Mouse (Mus musculus): ENCODE data around the gene Fsd2.

DNA sequence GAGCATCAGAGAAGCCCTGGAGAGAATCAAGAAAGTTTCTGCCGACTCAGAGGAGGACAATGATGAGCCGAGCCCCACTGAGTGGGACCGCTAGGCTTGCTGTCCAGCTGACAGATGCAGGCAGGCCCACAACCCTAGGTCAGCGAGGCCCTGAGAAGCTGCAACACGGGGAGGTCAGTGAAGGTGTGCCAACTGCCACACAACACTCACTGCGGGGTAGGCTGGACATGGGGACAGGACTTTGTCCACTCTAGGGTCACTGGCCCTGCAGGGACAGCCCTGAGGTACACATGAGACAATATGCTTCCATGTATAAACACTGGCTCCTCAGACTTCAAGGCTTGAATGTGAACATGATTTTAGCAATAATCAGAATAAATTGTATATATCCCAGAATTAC is 29.3 kb upstream of the Fsd2 start:
- TF ChIP-seq CTCF (conservative IDR thresholded peaks at IDR 0.05 in 1 of 2, IDR thresholded peaks at IDR 0.05 in 1 of 2; ENCODE audit: low read depth in 2 of 2, low read length in 2 of 2) (no peak), USF1 (IDR thresholded peaks at IDR 0.05; ENCODE audit: low read depth, low read length) (no peak), ZMIZ1 (IDR thresholded peaks at IDR 0.05; ENCODE audit: low read depth, low read length) (no peak)

Measured in CH12.LX (cell line).